Mouse (Mus musculus) thymus, adult 18-20 months (tissue): ENCODE measurements around the gene Ptprn2.
A peak's percentile ranks its signal among the peaks of the same experiment; 100 is the strongest.
"Not testable (repeated sequence)": the region's sequence is repeated elsewhere in the genome, so short reads cannot be mapped to it uniquely, and the experiment has no call there.

ENCODE experiments used
- DNase-seq, 2 experiments: peaks; one replicate each; pipeline ENCODE4 v3.0.0; 2022; ENCODE audit warnings: mixed read lengths in 2 of 2

Gene Ptprn2

GRCm38 (mm10) chr12:116485591-116486403, at the start of gene Ptprn2:
Gene Ptprn2, plus strand, starts transcription at chr12:116485720.
- peak; percentile 28 to 33 for DNase-seq

GRCm38 (mm10) chr12:116436125-116436524, 49.4 kb upstream of the Ptprn2 start:
- DNase-seq = no peak

DNA sequence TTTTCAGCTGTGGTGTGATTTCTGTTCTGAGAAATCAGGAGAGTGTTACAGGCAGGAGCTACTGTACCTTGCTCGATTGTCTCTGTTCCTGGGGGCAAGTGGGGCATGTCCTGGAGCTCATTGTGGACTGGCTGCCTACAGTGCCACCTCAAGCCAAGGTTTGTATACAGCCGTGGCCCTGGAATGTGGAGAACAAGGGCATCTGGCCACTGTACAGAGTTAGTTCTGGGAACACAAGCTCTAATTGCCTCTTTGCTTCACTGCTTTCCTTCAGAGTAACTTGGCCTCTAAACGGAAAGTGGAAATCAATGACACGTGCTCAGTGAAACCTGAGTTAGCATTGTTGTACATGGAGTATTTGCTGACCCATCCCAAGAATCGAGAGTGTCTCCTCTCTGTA, 46.9 kb upstream of the Ptprn2 start:
- DNase-seq = no peak

- no peak for DNase-seq
Observed at GRCm38 (mm10) chr12:116442184-116442583, 43.3 kb upstream of the Ptprn2 start.

DNA sequence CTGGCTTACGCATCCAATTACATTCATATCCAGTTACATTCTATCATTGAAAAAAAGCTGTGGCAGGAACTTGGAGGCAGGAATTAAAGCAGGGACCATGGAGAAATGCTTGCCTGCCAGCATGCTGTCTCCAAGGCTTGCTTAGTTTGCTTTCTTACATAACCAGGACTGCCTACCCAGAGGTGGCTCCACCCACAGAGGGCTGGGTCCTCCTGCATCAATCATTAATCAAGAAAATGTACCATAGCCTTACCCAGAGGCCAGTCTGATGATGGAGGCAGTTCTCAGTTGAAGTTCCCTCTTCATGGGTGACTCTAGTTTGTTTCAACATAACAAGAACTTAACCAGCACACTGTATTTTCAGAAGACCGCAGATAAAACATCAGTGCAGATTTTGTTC, 36.0 kb upstream of the Ptprn2 start:
- no peak for DNase-seq

GRCm38 (mm10) chr12:116460379-116461065, 25.0 kb upstream of the Ptprn2 start:
- no peak for DNase-seq

DNA sequence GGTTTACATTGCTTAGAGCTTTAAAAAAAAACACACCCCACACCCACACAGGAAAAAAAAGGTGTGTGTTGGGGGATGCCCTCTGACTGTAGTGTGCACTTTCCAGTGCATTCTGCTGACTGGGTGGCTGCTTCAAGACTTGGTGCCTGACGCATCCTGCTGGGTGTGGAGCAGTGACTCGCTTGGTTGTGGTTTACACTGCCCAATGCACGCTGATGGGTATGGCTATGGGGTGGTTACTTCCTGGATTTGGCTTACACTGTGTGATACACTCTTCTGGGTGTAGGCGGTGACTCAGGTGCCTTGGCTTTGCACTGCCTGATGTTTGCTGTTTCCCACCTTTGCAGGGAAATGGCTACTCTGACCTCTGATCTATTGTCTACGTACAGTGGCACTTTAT, 18.5 kb upstream of the Ptprn2 start:
- DNase-seq = no peak

DNA sequence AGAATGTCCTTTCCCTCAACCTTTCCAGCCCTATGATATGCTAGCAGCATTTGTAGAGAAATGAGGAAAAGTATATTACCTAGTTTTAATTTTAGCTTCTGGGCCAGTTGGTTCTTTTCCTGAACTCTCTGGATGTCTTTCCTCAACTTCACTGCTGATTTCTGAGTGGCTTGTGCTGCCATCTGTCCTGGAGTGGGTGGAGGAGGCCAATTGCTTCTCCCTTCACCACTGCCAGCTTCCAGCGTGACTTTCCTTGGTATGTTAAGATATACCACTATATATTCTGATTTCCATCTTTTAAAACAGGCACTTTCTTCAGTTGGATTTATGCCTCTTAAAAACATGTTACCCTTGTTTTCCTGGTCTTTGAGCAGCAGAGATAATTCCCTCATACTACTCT, 17.2 kb upstream of the Ptprn2 start:
- no peak for DNase-seq

DNA sequence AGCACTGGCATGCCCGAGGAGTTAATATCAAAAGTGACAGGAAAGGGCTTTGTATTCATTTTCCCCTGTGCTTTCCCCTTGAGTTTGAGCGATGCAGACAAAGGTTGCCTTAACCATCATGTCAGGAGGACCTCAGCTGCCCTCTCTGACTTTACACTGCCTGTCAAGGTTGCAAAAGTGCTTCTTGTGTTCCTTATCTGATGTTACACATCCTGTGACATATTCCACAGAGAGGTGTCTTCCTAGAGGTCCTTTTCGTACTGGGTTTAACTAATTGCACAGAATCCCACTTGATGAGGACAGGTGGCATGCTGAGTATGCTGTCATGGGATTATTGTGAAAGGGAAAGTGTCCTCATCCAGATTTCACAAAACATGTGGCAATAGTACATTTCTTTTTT, 16.4 kb upstream of the Ptprn2 start:
- DNase-seq = no peak

DNA sequence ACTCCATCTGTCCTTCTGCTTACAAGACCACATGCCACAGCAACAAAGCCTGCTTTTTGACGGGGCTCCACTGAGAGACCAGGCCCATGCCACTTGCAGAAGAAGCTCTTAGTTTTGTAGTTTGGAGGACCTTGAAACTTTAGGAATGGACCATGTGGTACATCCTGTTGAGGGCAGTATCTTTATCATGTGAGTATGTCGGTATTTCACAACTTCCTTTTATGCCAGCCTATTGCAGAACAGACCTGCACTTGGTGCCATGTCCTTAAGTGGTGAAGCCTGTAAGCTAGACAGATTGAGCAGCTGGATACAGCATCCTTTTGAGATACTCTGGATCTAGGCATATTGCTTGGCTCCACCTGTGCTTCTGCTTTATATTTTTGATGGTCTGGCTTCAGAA, 12.3 kb upstream of the Ptprn2 start:
- DNase-seq = no peak

DNA sequence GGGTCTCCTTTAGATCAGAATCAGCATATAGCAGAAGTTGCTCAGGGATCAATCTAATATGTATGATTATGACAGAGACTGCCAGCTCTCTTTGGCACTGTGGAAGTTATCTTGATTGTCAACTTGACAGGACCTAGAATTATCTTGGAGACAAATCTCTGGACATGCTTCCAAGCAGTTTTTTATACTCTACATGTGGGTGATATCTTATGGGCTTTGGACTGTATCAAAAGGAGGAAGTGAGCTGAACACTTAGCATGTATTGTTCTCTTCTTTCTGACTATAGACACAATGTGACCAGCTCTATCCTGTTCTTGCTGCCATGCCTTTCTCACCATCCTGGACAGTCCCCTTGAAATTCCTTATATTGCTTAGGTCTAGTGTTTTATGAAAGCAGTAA, 11.8 kb upstream of the Ptprn2 start:
- DNase-seq = no peak

- no peak for DNase-seq
Observed at GRCm38 (mm10) chr12:116474676-116475075, 10.8 kb upstream of the Ptprn2 start.

DNA sequence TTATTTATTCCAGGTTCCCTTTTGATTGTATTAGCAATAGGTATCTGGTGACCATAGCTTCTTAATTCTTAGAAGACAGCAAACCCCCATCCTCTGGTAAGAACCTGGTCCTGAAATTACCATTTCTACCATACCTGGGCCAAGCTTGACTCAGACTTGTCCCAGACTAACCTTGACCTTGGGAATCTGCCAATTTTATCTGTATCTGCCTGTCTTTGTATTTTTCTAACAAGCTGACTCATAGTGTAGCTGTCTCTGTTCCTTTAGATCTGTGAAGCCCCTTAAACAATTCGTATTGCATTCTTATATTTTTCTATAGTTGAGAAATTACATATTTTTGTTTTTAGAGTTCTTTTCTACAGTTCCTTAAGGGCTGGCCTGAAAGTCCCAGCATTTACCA, 6.7 kb upstream of the Ptprn2 start:
- no peak for DNase-seq

DNA sequence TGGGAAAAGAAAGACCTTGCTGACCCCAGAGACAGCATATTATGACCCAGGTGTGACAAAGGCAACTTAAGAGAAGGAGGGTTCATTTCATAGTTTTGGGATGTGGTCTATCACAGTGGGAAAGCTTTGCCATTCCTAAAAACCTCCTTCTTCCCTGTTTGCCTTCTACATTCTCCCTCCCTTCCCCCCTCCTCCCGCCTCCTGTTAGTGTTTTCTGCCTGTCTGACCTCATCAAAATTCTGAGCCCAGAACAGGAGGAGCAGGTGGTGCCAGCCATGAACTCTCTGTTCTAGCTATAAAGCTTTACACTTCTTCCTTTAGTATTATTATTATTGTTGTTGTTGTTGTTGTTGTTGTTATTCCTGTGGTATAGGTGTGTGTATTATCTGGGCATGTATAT, 3.6 kb upstream of the Ptprn2 start:
- DNase-seq = no peak

DNA sequence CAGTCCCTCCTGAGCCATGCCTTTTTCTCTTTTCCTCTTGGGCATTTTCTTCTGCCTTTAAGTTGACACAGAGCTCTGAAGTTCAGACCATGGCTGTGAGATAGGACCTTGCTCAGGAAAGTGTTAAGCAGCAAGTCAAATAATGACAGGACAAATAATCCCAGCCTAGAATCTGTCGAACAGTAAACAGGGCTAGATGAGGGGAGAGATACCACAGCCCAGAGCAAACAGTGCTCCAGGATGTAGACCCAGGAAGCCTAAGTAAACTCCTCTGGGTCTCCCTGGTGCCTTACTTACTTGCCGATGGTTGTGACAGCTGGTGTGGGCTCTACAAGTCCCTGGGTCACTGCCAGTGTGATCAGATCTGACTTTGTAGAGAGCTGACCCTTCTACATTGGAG, 1.9 kb upstream of the Ptprn2 start:
- no peak for DNase-seq

DNA sequence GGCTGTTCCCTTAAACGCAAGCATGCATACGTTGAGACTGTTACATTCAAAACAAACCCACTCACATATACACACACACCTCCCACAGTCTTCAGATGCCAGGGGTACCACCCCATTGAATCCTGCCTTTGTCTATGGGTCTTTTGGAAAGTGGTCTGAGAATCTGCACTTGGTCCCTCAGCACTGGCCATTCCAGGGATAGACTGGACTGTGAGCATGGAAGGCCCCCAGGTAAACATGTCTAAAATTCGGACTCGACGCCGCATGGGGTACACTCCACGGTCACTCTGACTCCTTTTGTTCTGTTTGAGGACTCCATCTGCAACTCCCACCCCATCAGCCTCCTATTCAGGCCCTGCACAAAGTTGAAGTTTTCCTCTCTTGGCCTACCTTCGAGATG, 529 bp upstream of the Ptprn2 start:
- DNase-seq = no peak

DNA sequence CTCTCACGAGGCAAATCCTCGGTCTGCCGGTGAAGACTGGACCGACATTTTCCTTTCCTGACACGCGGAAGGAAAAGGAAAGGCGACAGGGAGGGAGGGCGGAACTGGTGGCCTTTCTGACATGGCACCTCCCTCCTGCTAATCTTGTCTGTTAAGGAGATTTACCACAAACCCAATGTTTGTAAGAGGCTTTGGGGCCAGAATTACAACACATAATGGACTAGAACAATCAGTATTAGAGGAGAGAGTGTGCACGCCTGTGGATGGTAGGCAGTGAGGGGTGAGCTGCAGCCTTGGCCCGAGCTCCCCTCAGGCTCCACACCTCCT, 847 bp downstream of the Ptprn2 start:
- no peak for DNase-seq

DNA sequence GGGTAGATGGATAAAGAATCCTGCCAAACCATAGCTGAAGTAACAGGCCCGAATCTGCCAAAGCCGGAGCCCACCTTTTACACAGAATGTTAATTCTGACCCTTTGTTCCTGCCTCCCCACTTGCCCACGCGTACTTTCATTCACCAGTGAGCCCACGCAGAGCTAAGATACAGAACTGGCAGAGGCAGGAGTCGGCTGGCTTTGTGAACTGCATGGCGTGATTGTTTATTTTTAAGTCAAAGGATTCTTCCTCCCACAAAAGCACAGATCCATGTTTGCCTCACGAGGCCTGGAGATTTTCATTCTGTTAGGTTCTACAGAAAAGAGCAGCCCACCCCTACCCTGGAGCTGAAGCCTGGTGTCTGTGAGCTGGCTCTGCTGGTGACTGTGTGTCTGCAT, 3.3 kb downstream of the Ptprn2 start:
- DNase-seq = no peak

DNA sequence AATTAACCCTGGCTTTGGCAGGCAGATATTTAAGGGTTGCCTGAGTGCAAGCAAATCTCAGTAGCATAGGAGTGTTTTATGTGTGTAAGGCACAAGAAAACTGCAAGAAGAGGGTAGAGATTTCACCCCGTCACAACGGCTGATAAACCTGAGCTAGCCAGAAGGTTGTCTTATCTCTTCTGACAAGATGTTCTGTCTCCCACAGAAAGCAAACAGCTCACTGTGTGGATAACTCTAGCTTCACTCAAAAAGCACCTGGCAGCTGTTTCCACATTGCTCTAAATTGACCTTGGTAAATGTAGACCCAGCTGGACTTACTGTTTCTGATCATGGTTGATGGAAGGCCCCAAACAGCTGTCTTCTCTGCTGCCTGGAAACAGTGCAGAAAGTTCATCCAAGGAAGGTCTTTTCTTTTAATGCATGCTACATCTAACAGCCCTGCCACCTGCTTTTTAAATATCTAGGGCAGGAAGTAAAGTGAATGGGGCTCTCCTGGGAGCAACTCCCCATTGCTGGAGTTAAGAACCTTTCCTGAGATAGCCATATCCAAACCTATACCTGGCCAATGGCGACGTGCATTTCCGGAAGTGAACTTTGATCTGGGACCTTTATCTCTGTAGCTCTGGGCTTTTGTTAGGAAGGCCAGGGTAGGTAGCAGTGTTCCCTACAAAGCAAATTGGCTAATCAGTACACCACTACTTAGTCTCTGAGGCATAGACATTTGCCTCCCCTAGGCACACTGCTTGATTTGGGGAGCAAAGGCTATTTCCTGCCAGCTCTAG, 5.2 kb downstream of the Ptprn2 start:
- no peak for DNase-seq

GRCm38 (mm10) chr12:116498666-116499065, 13.1 kb downstream of the Ptprn2 start:
- DNase-seq = no peak

- DNase-seq = no peak
Observed at GRCm38 (mm10) chr12:116500652-116501051, 15.1 kb downstream of the Ptprn2 start.

GRCm38 (mm10) chr12:116512482-116512881, 27.0 kb downstream of the Ptprn2 start:
- no peak for DNase-seq

- DNase-seq = not testable (repeated sequence)
Observed at GRCm38 (mm10) chr12:116513788-116514187, 28.3 kb downstream of the Ptprn2 start.

DNA sequence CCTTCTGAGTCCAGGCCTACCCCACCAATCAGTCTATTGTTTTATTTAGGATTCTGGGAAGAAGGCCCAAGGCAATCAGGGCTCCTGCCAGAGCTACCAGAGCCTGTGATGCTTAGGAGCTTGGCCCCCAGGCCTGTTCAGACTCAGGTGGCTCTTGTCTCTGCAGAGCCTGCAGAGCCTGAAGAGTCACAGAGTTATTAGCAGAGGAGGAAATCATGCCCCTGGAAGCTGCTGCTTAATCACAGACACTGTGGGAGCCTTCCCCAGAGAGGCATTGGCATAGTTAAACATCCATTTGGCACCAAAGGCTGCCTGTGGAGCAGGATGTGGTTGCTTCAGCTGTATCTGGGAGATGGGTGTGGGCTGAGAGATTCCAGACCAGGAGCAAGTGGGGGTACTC, 30.3 kb downstream of the Ptprn2 start:
- no peak for DNase-seq
